Mouse (Mus musculus) liver, embryonic 16.5 days (tissue): ENCODE data around the gene Zfp184. TPM values are rescaled to one million over a fixed set of nuclear protein-coding genes. Genes with fewer than 3 reads are reported as not detected.

Source experiments
- ATAC-seq: fragments of 200-750 bp; cut with Nextera tagmentation; 2 replicates; pipeline ENCODE4 v1.8.0; 2017; ENCODE audit warnings: low read depth, mild to moderate bottlenecking, moderate number of reproducible peaks, moderate library complexity
- H3K27ac ChIP-seq: fragments of 300-500 bp; sonication (generic); 2 replicates; pipeline ENCODE4 v1.5.1; 2014; ENCODE audit warnings: mild to moderate bottlenecking, low read length
- H3K27me3 ChIP-seq: fragments of 300-500 bp; sonication (generic); 2 replicates; pipeline ENCODE4 v1.6.1; 2014; ENCODE audit warnings: low read depth, low read length, mixed read lengths; ENCODE audit not compliant: control insufficient read depth, insufficient read depth
- H3K36me3 ChIP-seq: fragments of 300-500 bp; sonication (generic); 2 replicates; pipeline ENCODE4 v1.6.1; 2014; ENCODE audit warnings: mild to moderate bottlenecking; ENCODE audit not compliant: control insufficient read depth, insufficient read depth
- H3K4me1 ChIP-seq: fragments of 300-500 bp; sonication (generic); 2 replicates; pipeline ENCODE4 v1.6.1; 2014; ENCODE audit warnings: low read depth, low read length, mixed read lengths; ENCODE audit not compliant: control insufficient read depth
- H3K4me2 ChIP-seq: fragments of 300-500 bp; sonication (generic); 2 replicates; pipeline ENCODE4 v1.6.1; 2014; ENCODE audit warnings: low read depth, low read length, mixed read lengths
- H3K4me3 ChIP-seq: fragments of 300-500 bp; sonication (generic); 2 replicates; pipeline ENCODE4 v1.5.1; 2014; ENCODE audit warnings: low read depth, mild to moderate bottlenecking, low read length
- H3K9ac ChIP-seq: fragments of 300-500 bp; sonication (generic); 2 replicates; pipeline ENCODE4 v1.6.1; 2014; ENCODE audit warnings: low read depth, low read length
- H3K9me3 ChIP-seq: fragments of 300-500 bp; sonication (generic); replicated peaks from 2 replicates; pipeline ENCODE4 v1.6.1; 2016; ENCODE audit warnings: low read length; ENCODE audit not compliant: control insufficient read depth
- WGBS: fragments of 180-500 bp; shearing (Covaris S2); extraction: QIAGEN DNeasy Blood & Tissue Kit; methylation state at CpG from one replicate; pipeline ENCODE4 v1.1.7; 2014; ENCODE audit not compliant: insufficient replicate concordance; 5-methylcytosine and 5-hydroxymethylcytosine counted together
- polyA plus RNA-seq: library from polyadenylated mRNA; unstranded; fragments of >200 nt; fragmentation: Nextera tagmentation; extraction: Ambion mirVana; gene quantifications from 2 replicates; pipeline ENCODE4 v1.2.1, GENCODE M21; 2015

Zfp184 gene
- polyA plus RNA-seq, 1 experiment from 2014 or later, result 0.55 TPM

DNA sequence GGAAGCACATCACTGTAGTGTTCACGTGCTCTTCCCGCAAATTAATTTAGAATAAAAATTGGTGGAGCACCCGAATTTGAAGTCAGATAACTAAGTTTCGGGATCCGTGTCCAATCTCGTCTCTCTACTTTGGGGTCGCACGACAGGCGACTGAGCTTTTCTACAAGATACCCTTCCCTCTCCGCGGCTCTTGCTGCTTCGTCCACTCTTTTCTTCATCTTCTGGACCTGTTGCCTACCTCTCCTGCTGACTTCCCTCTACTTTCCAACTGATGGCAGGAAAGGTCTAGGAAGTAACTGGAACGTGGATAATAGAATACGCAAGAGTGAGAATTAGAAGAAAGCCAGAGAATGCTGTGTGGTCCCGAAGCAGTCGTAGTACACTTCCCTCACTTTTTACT lies 26.9 kb upstream of the Zfp184 start:
- WGBS, result under 1% methylated on average over 16 of the region's 16 CpGs
- H3K9ac ChIP-seq, result peak overlapping the region; percentile 19; the same call in 1 of the 2 replicates
- H3K27ac ChIP-seq, result no peak overlapping the region
- no peaks in the 10 kb centered on the region for H3K9me3 ChIP-seq
- H3K4me3 ChIP-seq, result peak overlapping the region; percentile 67
- no peak for ATAC-seq
- no peaks in the 10 kb centered on the region for H3K36me3 ChIP-seq
- H3K27me3 ChIP-seq, result peaks cover 6% of the 10 kb centered on the region
- H3K4me2 ChIP-seq, result peak overlapping the region; percentile 90
- H3K4me1 ChIP-seq, result peaks cover 28% of the 10 kb centered on the region

- WGBS, result under 1% methylated on average over 38 of the region's 38 CpGs
- peak overlapping the region; percentile 39; the same call in 1 of the 2 replicates for H3K27ac ChIP-seq
- no peaks in the 10 kb centered on the region for H3K9me3 ChIP-seq
- peak overlapping the region; percentile 62 for H3K9ac ChIP-seq
- peaks cover 6% of the 10 kb centered on the region for H3K27me3 ChIP-seq
- no peaks in the 10 kb centered on the region for H3K36me3 ChIP-seq
- peaks cover 27% of the 10 kb centered on the region for H3K4me1 ChIP-seq
- peak overlapping the region; percentile 90 for H3K4me2 ChIP-seq
- peak; percentile 85 for ATAC-seq
- peak overlapping the region; percentile 67 for H3K4me3 ChIP-seq
Measured at GRCm38 (mm10) chr13:21918570-21919419, 26.1 kb upstream of the Zfp184 start.

DNA sequence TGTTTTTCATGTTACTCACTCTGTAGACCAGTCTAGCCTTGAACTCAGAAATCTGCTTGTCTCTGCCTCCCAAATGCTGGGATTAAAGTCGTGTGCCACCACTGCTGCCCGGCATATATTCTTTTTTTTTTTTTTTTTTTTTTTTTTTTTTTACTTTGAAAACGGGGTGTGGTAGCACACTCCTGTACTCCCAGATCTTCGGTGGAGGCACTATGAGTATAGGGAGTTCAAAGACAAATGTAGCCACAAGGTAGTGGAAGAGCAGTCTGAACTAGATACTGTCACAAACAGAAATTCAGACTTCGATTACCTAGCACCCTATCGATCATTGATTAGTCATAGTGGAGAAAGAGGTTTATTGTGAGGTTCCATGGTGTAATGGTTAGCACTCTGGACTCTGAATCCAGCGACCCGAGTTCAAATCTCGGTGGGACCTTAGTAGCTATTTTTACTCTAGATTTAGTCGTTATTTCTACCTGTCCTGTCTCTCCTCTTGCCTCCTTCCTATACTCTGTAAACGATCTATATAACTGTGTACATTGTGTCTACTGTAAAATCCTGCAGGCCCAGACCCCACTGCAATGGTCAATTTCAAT lies 25.0 kb upstream of the Zfp184 start:
- peak; percentile 25; the same call in 1 of the 2 replicates for ATAC-seq
- H3K4me1 ChIP-seq, result peaks cover 20% of the 10 kb centered on the region
- peak overlapping the region; percentile 90 for H3K4me2 ChIP-seq
- no peaks in the 10 kb centered on the region for H3K36me3 ChIP-seq
- no peak overlapping the region for H3K9ac ChIP-seq
- H3K4me3 ChIP-seq, result peak overlapping the region; percentile 67
- H3K9me3 ChIP-seq, result no peaks in the 10 kb centered on the region
- WGBS, result 3% methylated on average over 11 of the region's 11 CpGs
- no peak overlapping the region for H3K27ac ChIP-seq
- peaks cover 6% of the 10 kb centered on the region for H3K27me3 ChIP-seq

GRCm38 (mm10) chr13:21920681-21921233 lies 24.1 kb upstream of the Zfp184 start:
- H3K36me3 ChIP-seq, result no peaks in the 10 kb centered on the region
- H3K27ac ChIP-seq, result no peak overlapping the region
- 38% methylated on average over 8 of the region's 8 CpGs for WGBS
- H3K27me3 ChIP-seq, result peaks cover 6% of the 10 kb centered on the region
- H3K4me2 ChIP-seq, result no peak overlapping the region
- H3K4me1 ChIP-seq, result peaks cover 20% of the 10 kb centered on the region
- H3K9me3 ChIP-seq, result no peaks in the 10 kb centered on the region
- ATAC-seq, result no peak
- no peak overlapping the region for H3K9ac ChIP-seq
- no peak overlapping the region for H3K4me3 ChIP-seq

GRCm38 (mm10) chr13:21923417-21923816 lies 21.5 kb upstream of the Zfp184 start:
- H3K4me1 ChIP-seq, result peaks cover 18% of the 10 kb centered on the region
- H3K4me3 ChIP-seq, result no peak overlapping the region
- H3K36me3 ChIP-seq, result no peaks in the 10 kb centered on the region
- no peak for ATAC-seq
- H3K27ac ChIP-seq, result no peak overlapping the region
- no peak overlapping the region for H3K4me2 ChIP-seq
- H3K9ac ChIP-seq, result no peak overlapping the region
- no peaks in the 10 kb centered on the region for H3K9me3 ChIP-seq
- H3K27me3 ChIP-seq, result no peaks in the 10 kb centered on the region

GRCm38 (mm10) chr13:21924734-21925335 lies 20.1 kb upstream of the Zfp184 start:
- Histone ChIP-seq H3K36me3 (no peaks in the 10 kb centered on the region), H3K27ac (no peak overlapping the region), H3K9ac (no peak overlapping the region; the same call in 1 of the 2 replicates), H3K27me3 (no peaks in the 10 kb centered on the region), H3K4me1 (peaks cover 12% of the 10 kb centered on the region), H3K4me3 (peak overlapping the region; percentile 29), H3K9me3 (no peaks in the 10 kb centered on the region), H3K4me2 (peak overlapping the region; percentile 55)
- 4% methylated on average over 21 of the region's 21 CpGs for WGBS
- peak; percentile 65 for ATAC-seq

DNA sequence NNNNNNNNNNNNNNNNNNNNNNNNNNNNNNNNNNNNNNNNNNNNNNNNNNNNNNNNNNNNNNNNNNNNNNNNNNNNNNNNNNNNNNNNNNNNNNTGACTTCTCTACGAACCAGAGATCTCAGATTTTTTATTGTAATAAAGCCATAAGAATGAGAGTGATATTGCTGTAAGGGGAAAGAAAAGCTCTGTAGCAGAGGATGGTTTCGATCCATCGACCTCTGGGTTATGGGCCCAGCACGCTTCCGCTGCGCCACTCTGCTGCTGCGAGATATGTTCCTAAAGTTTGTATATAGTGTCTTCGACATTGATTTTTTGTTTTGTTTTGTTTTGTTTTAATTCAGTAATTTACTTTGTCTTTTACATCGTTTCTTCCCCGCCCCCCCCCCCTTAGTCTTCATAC lies 13.9 kb upstream of the Zfp184 start:
- Histone ChIP-seq H3K4me3 (no peak overlapping the region), H3K9me3 (no peaks in the 10 kb centered on the region), H3K9ac (no peak overlapping the region), H3K36me3 (no peaks in the 10 kb centered on the region), H3K27me3 (no peaks in the 10 kb centered on the region), H3K4me2 (no peak overlapping the region), H3K4me1 (peaks cover 16% of the 10 kb centered on the region), H3K27ac (no peak overlapping the region)
- WGBS, result 24% methylated on average over 10 of the region's 10 CpGs
- no peak for ATAC-seq

- H3K27ac ChIP-seq, result no peak overlapping the region
- H3K4me1 ChIP-seq, result peaks cover 23% of the 10 kb centered on the region
- ATAC-seq, result no peak
- no peak overlapping the region for H3K9ac ChIP-seq
- no peak overlapping the region for H3K4me2 ChIP-seq
- H3K27me3 ChIP-seq, result no peaks in the 10 kb centered on the region
- no peaks in the 10 kb centered on the region for H3K36me3 ChIP-seq
- no peak overlapping the region for H3K4me3 ChIP-seq
- WGBS, result 69% methylated on average over 6 of the region's 6 CpGs
- no peaks in the 10 kb centered on the region for H3K9me3 ChIP-seq
Measured at GRCm38 (mm10) chr13:21931740-21932139, 13.2 kb upstream of the Zfp184 start.
